Mouse (Mus musculus): ENCODE measurements around the gene F2r. TPM values are rescaled to one million over a fixed set of nuclear protein-coding genes. Genes with fewer than 3 reads are reported as not detected.

Gene F2r
- polyA plus RNA-seq, 1 experiment = 25.6 TPM

GRCm38 (mm10) chr13:95591606-95592005, 26.7 kb downstream of the F2r start:
- Histone ChIP-seq H3K27me3 (ENCODE audit: control insufficient read depth, insufficient read depth, low read length) (no peaks in the 10 kb centered on the region), H3K4me3 (ENCODE audit: extremely low read depth, insufficient read depth, insufficient read length) (no peak overlapping the region), H3K36me3 (ENCODE audit: control insufficient read depth, insufficient read depth, low read length) (no peaks in the 10 kb centered on the region), H3K27ac (ENCODE audit: insufficient read depth, low read length) (no peak overlapping the region), H3K4me1 (ENCODE audit: control insufficient read depth, insufficient read depth, insufficient read length) (no peaks in the 10 kb centered on the region; the same call in 1 of the 2 replicates)
- WGBS = 92% methylated on average over 3 of the region's 3 CpGs
- TF ChIP-seq POLR2A (IDR thresholded peaks at IDR 0.05; ENCODE audit: low read depth, low read length) (no peak), CTCF (IDR thresholded peaks at IDR 0.05; ENCODE audit: extremely low read depth, insufficient read depth, insufficient read length, insufficient replicate concordance) (no peak)
- no peak for DNase-seq (ENCODE audit: low read depth in 1 of 2, low spot score in 2 of 2)

DNA sequence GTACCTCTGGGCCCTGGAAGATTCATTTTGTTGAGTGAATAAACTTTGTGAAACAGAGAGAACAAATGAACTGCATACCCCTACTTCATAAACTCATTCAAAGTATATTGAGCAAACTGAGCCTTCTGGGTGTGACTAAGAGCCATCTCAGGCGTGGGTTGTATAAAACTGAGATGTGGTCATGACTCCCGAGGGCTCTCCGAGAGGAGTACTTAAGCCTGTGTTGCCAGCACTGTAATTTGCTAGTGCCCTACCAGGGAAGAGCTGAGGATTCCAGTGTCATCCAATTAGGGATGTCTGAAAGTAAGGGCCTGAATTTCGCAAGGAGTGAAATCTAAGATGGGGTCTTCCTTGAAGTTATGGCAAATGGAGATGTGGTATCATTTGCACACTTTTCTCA, 30.7 kb downstream of the F2r start:
- TF ChIP-seq CTCF (IDR thresholded peaks at IDR 0.05; ENCODE audit: extremely low read depth, insufficient read depth, insufficient read length, insufficient replicate concordance) = no peak
- TF ChIP-seq POLR2A (IDR thresholded peaks at IDR 0.05; ENCODE audit: low read depth, low read length) = no peak
- no peak overlapping the region for H3K4me3 ChIP-seq (ENCODE audit: extremely low read depth, insufficient read depth, insufficient read length)
- no peaks in the 10 kb centered on the region for H3K27me3 ChIP-seq (ENCODE audit: control insufficient read depth, insufficient read depth, low read length)
- no peak overlapping the region for H3K27ac ChIP-seq (ENCODE audit: insufficient read depth, low read length)
- WGBS = 89% methylated on average over 4 of the region's 4 CpGs
- H3K36me3 ChIP-seq (ENCODE audit: control insufficient read depth, insufficient read depth, low read length) = no peaks in the 10 kb centered on the region
- DNase-seq (ENCODE audit: low read depth in 1 of 2, low spot score in 2 of 2) = no peak
- no peaks in the 10 kb centered on the region; the same call in 1 of the 2 replicates for H3K4me1 ChIP-seq (ENCODE audit: control insufficient read depth, insufficient read depth, insufficient read length)

DNA sequence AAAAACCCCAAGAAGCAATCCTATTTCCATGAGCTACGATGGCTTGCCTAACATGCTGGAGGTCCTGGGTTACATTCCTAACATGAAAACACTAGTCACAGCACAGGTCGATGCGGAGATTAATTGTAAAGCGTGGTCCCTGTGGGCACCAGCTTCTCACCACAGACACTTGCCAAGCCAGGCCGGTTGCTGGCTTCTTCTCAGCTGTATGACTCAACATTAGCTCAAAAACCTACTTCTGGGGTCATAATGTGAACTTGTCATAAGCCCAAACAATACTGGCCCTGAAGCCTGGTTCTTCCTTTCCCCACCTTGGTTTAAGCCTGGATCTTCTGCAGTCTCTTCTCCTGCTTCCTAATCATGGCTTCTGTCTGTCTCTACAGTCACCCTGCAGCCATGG, 33.4 kb downstream of the F2r start:
- H3K27me3 ChIP-seq (ENCODE audit: control insufficient read depth, insufficient read depth, low read length) = no peaks in the 10 kb centered on the region
- DNase-seq (ENCODE audit: low read depth in 1 of 2, low spot score in 2 of 2) = no peak
- H3K4me3 ChIP-seq (ENCODE audit: extremely low read depth, insufficient read depth, insufficient read length) = no peak overlapping the region
- no peaks in the 10 kb centered on the region for H3K36me3 ChIP-seq (ENCODE audit: control insufficient read depth, insufficient read depth, low read length)
- WGBS = 63% methylated on average over 5 of the region's 5 CpGs
- H3K27ac ChIP-seq (ENCODE audit: insufficient read depth, low read length) = no peak overlapping the region
- no peaks in the 10 kb centered on the region for H3K4me1 ChIP-seq (ENCODE audit: control insufficient read depth, insufficient read depth, insufficient read length)
- TF ChIP-seq POLR2A (IDR thresholded peaks at IDR 0.05; ENCODE audit: low read depth, low read length) (no peak), CTCF (IDR thresholded peaks at IDR 0.05; ENCODE audit: extremely low read depth, insufficient read depth, insufficient read length, insufficient replicate concordance) (no peak)

DNA sequence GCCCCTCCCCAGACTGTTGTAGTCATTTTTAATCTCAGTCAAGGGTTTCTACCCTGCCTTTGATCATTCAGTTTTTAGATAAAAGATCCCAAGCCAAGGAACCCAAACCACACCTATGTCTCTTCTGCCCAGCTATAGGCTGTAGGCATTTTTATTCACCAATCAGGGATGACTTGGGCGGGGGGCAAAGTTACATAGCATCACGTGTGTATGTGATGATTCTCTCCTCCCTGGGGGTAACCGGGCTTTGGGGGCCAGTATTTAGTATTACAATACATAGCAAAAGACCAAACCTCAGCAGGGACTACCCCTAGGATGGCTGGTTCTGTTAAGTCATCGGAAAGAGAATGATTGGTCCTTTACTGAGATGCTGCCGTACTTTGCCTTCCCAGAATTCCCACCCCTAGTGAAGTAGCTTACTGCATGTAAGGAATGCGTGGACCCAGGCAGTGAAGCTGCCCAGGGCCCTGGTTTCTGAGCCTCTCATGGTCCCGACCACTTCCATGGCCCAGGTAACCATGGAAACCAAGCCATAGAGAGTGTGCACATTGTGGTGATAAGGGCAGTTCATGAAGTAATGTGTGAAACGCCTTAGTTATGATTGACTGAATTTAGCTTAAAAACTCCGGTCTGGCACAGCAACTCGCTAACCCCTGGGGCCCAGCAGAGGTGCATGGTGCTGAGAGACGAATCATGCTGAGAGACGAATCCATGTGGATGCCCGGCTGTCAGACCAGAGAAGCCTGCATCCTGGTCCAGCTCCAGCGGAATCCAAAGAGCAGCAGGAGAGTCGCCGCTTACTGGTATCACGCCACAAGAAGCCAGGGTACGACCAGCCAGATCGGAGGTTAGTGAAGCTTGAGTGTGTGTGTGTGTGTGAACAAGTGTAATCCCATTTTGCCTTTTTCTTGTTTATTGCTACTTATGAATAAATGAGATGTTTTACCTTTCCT, 34.8 kb downstream of the F2r start:
- no peaks in the 10 kb centered on the region for H3K27me3 ChIP-seq (ENCODE audit: control insufficient read depth, insufficient read depth, low read length)
- no peaks in the 10 kb centered on the region for H3K36me3 ChIP-seq (ENCODE audit: control insufficient read depth, insufficient read depth, low read length)
- 85% methylated on average over 19 of the region's 19 CpGs for WGBS
- no peak overlapping the region for H3K27ac ChIP-seq (ENCODE audit: insufficient read depth, low read length)
- TF ChIP-seq CTCF (IDR thresholded peaks at IDR 0.05; ENCODE audit: extremely low read depth, insufficient read depth, insufficient read length, insufficient replicate concordance) (no peak), POLR2A (IDR thresholded peaks at IDR 0.05; ENCODE audit: low read depth, low read length) (no peak)
- H3K4me3 ChIP-seq (ENCODE audit: extremely low read depth, insufficient read depth, insufficient read length) = no peak overlapping the region
- no peaks in the 10 kb centered on the region for H3K4me1 ChIP-seq (ENCODE audit: control insufficient read depth, insufficient read depth, insufficient read length)
- no peak for DNase-seq (ENCODE audit: low read depth in 1 of 2, low spot score in 2 of 2)

DNA sequence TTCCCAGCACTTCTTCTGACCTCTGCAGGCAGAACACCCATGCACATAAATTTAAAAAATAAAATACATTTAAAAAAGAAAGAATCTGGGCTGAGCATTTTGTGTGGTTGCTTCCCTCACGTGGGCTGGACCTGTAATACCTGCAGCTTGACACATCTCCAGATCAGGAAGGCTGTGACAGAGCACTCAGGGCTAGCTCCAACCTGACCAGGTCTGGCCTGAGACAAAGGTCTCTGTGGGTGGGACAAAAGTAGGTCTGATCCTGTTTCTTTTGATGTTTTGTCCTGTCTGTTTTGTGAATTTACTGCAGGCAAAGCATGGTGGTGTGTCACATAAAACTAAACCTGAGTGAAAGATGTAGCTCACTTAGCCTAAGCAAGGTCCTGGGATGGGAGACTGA, 36.4 kb downstream of the F2r start:
- no peaks in the 10 kb centered on the region for H3K36me3 ChIP-seq (ENCODE audit: control insufficient read depth, insufficient read depth, low read length)
- TF ChIP-seq POLR2A (IDR thresholded peaks at IDR 0.05; ENCODE audit: low read depth, low read length) (no peak), CTCF (IDR thresholded peaks at IDR 0.05; ENCODE audit: extremely low read depth, insufficient read depth, insufficient read length, insufficient replicate concordance) (no peak)
- DNase-seq (ENCODE audit: low read depth in 1 of 2, low spot score in 2 of 2) = no peak
- 80% methylated on average over 1 of the region's 1 CpGs for WGBS
- no peaks in the 10 kb centered on the region for H3K27me3 ChIP-seq (ENCODE audit: control insufficient read depth, insufficient read depth, low read length)
- H3K4me1 ChIP-seq (ENCODE audit: control insufficient read depth, insufficient read depth, insufficient read length) = no peaks in the 10 kb centered on the region
- no peak overlapping the region for H3K4me3 ChIP-seq (ENCODE audit: extremely low read depth, insufficient read depth, insufficient read length)
- no peak overlapping the region for H3K27ac ChIP-seq (ENCODE audit: insufficient read depth, low read length)

- TF ChIP-seq CTCF (IDR thresholded peaks at IDR 0.05; ENCODE audit: extremely low read depth, insufficient read depth, insufficient read length, insufficient replicate concordance) (no peak), POLR2A (IDR thresholded peaks at IDR 0.05; ENCODE audit: low read depth, low read length) (no peak)
- Histone ChIP-seq H3K27me3 (ENCODE audit: control insufficient read depth, insufficient read depth, low read length) (no peaks in the 10 kb centered on the region), H3K27ac (ENCODE audit: insufficient read depth, low read length) (no peak overlapping the region), H3K36me3 (ENCODE audit: control insufficient read depth, insufficient read depth, low read length) (no peaks in the 10 kb centered on the region), H3K4me1 (ENCODE audit: control insufficient read depth, insufficient read depth, insufficient read length) (no peaks in the 10 kb centered on the region), H3K4me3 (ENCODE audit: extremely low read depth, insufficient read depth, insufficient read length) (no peak overlapping the region)
- DNase-seq (ENCODE audit: low read depth in 1 of 2, low spot score in 2 of 2) = no peak
- 87% methylated on average over 5 of the region's 5 CpGs for WGBS
These were observed 40.1 kb downstream of the F2r start for GRCm38 (mm10) chr13:95578016-95578697.

All from spleen, adult 2 months (tissue).